Mouse (Mus musculus) MEL (cell line): ENCODE results near the gene Zfp652. TPM values are rescaled to one million over a fixed set of nuclear protein-coding genes. Genes with fewer than 3 reads are reported as not detected.

Experiments used
- DNase-seq: peaks from one replicate; pipeline ENCODE4 v3.0.0; 2011; ENCODE audit warnings: low read depth, low spot score
- H3K27ac ChIP-seq: 2 replicates; pipeline ENCODE4 v1.5.1; 2012; ENCODE audit warnings: low read depth, mild to moderate bottlenecking, control low read depth, low read length, moderate library complexity; ENCODE audit not compliant: control insufficient read depth
- H3K27me3 ChIP-seq, 2 experiments: fragments of 150-350 bp in 1 of 2; sonication (generic) in 1 of 2; 2 replicates each; pipeline ENCODE4 v1.6.1; 2012; ENCODE audit warnings: low read length in 2 of 2, mild to moderate bottlenecking in 2 of 2, improper control_type of control experiment in 1 of 2, moderate library complexity in 1 of 2; ENCODE audit not compliant: insufficient read depth in 2 of 2, control insufficient read depth in 1 of 2
- H3K36me3 ChIP-seq, 2 experiments: 2 replicates each; pipeline ENCODE4 v1.6.1; 2012 to 2014; ENCODE audit warnings: low read length in 2 of 2, improper control_type of control experiment in 1 of 2, inconsistent platforms in 1 of 2, mild to moderate bottlenecking in 1 of 2; ENCODE audit not compliant: insufficient read depth in 2 of 2, control insufficient read depth in 1 of 2
- H3K4me1 ChIP-seq, 2 experiments: fragments of 150-350 bp in 1 of 2; sonication (generic) in 1 of 2; 2 replicates each; pipeline ENCODE4 v1.6.1; 2012; ENCODE audit warnings: low read length in 2 of 2, improper control_type of control experiment in 1 of 2, mild to moderate bottlenecking in 1 of 2; ENCODE audit not compliant: insufficient read depth in 2 of 2, control insufficient read depth in 1 of 2
- H3K4me3 ChIP-seq, 2 experiments: fragments of 150-350 bp in 1 of 2; sonication (generic) in 1 of 2; 2 replicates each; pipeline ENCODE4 v1.5.1; 2012; ENCODE audit warnings: low read depth in 2 of 2, low read length in 2 of 2, mild to moderate bottlenecking in 2 of 2, moderate library complexity in 2 of 2, control low read depth in 1 of 2, improper control_type of control experiment in 1 of 2; ENCODE audit not compliant: control insufficient read depth in 1 of 2, insufficient read depth in 1 of 2
- H3K79me2 ChIP-seq: 2 replicates; pipeline ENCODE4 v1.6.1; 2012; ENCODE audit warnings: mild to moderate bottlenecking, low read length, moderate library complexity; ENCODE audit not compliant: control insufficient read depth, poor library complexity, insufficient read depth
- H3K9ac ChIP-seq: 2 replicates; pipeline ENCODE4 v1.6.1; 2012; ENCODE audit warnings: low read depth, mild to moderate bottlenecking, control low read depth, low read length, moderate library complexity; ENCODE audit not compliant: control insufficient read depth, poor library complexity, severe bottlenecking
- H3K9me3 ChIP-seq: fragments of 150-350 bp; sonication (generic); replicated peaks from 2 replicates; pipeline ENCODE4 v1.6.1; 2012; ENCODE audit warnings: mild to moderate bottlenecking, low read length, improper control_type of control experiment, moderate library complexity; ENCODE audit not compliant: insufficient read depth
- BHLHE40 ChIP-seq: IDR thresholded peaks from 2 replicates; pipeline ENCODE4 v1.6.1; 2012; ENCODE audit warnings: low read depth, mild to moderate bottlenecking, inconsistent platforms, low read length, improper control_type of control experiment, borderline replicate concordance
- CHD1 ChIP-seq: IDR thresholded peaks from 2 replicates; pipeline ENCODE4 v1.6.1; 2012; ENCODE audit warnings: low read depth, mild to moderate bottlenecking, inconsistent platforms, low read length, improper control_type of control experiment
- CHD2 ChIP-seq: IDR thresholded peaks from 2 replicates; pipeline ENCODE4 v1.6.1; 2011; ENCODE audit warnings: low read length, improper control_type of control experiment
- CTCF ChIP-seq, 3 experiments: IDR thresholded peaks in 2 of 3; conservative IDR thresholded peaks in 1 of 3; 2 replicates each; pipeline ENCODE4 v1.5.1; 2011 to 2012; ENCODE audit warnings: low read length in 3 of 3, low read depth in 2 of 3, mild to moderate bottlenecking in 2 of 3, improper control_type of control experiment in 1 of 3, inconsistent platforms in 1 of 3, mixed read lengths in 1 of 3, moderate library complexity in 1 of 3; ENCODE audit not compliant: control insufficient read depth in 1 of 3, insufficient read depth in 1 of 3, poor library complexity in 1 of 3, severe bottlenecking in 1 of 3
- ELF1 ChIP-seq: IDR thresholded peaks from 2 replicates; pipeline ENCODE4 v1.6.1; 2014; ENCODE audit warnings: low read depth, mild to moderate bottlenecking, inconsistent platforms, low read length, improper control_type of control experiment, moderate library complexity
- ETS1 ChIP-seq: IDR thresholded peaks from 2 replicates; pipeline ENCODE4 v1.6.1; 2012; ENCODE audit warnings: low read depth, mild to moderate bottlenecking, inconsistent platforms, low read length, improper control_type of control experiment, moderate library complexity
- GABPA ChIP-seq: IDR thresholded peaks from 2 replicates; pipeline ENCODE4 v1.6.1; 2012; ENCODE audit warnings: low read depth, mild to moderate bottlenecking, inconsistent platforms, low read length, improper control_type of control experiment, moderate library complexity
- GATA1 ChIP-seq: IDR thresholded peaks from 2 replicates; pipeline ENCODE4 v1.6.1; 2011; ENCODE audit warnings: low read depth, low read length, improper control_type of control experiment
- HCFC1 ChIP-seq: IDR thresholded peaks from 2 replicates; pipeline ENCODE4 v1.6.1; 2012; ENCODE audit warnings: low read depth, mild to moderate bottlenecking, inconsistent platforms, low read length, improper control_type of control experiment, moderate library complexity
- JUND ChIP-seq: IDR thresholded peaks from 2 replicates; pipeline ENCODE4 v1.6.1; 2011; ENCODE audit warnings: low read depth, mild to moderate bottlenecking, improper control_type of control experiment, low read length
- MAFK ChIP-seq: IDR thresholded peaks from 2 replicates; pipeline ENCODE4 v1.6.1; 2011; ENCODE audit warnings: low read depth, mild to moderate bottlenecking, low read length, improper control_type of control experiment, borderline replicate concordance
- MAX ChIP-seq: IDR thresholded peaks from 2 replicates; pipeline ENCODE4 v1.6.1; 2011; ENCODE audit warnings: low read length, improper control_type of control experiment
- MAZ ChIP-seq: IDR thresholded peaks from 2 replicates; pipeline ENCODE4 v1.6.1; 2012; ENCODE audit warnings: low read depth, mild to moderate bottlenecking, inconsistent platforms, low read length, improper control_type of control experiment
- MEF2A ChIP-seq: IDR thresholded peaks from 2 replicates; pipeline ENCODE4 v1.6.1; 2014; ENCODE audit warnings: low read depth, mild to moderate bottlenecking, inconsistent platforms, low read length, improper control_type of control experiment; ENCODE audit not compliant: poor library complexity, insufficient replicate concordance, severe bottlenecking; ENCODE audit errors: extremely low read depth
- MYC ChIP-seq: IDR thresholded peaks from 2 replicates; pipeline ENCODE4 v1.6.1; 2011; ENCODE audit warnings: low read depth, mild to moderate bottlenecking, low read length, improper control_type of control experiment, moderate library complexity
- NELFE ChIP-seq: IDR thresholded peaks from 2 replicates; pipeline ENCODE4 v1.6.1; 2011; ENCODE audit warnings: low read depth, low read length, improper control_type of control experiment
- NRF1 ChIP-seq: IDR thresholded peaks from 2 replicates; pipeline ENCODE4 v1.6.1; 2014; ENCODE audit warnings: low read depth, mild to moderate bottlenecking, inconsistent platforms, low read length, improper control_type of control experiment, moderate library complexity; ENCODE audit not compliant: poor library complexity, insufficient read depth, severe bottlenecking
- POLR2A ChIP-seq, 2 experiments: IDR thresholded peaks; 2 replicates each; pipeline ENCODE4 v1.6.1; 2011 to 2012; ENCODE audit warnings: low read length in 2 of 2, mild to moderate bottlenecking in 2 of 2, control low read depth in 1 of 2, improper control_type of control experiment in 1 of 2, low read depth in 1 of 2, moderate library complexity in 1 of 2; ENCODE audit not compliant: control insufficient read depth in 1 of 2, insufficient read depth in 1 of 2, poor library complexity in 1 of 2
- POLR2AphosphoS5 ChIP-seq: IDR thresholded peaks from 2 replicates; pipeline ENCODE4 v1.6.1; 2012; ENCODE audit warnings: low read depth, borderline replicate concordance, mild to moderate bottlenecking, inconsistent platforms, low read length, moderate library complexity, mixed read lengths
- RAD21 ChIP-seq: IDR thresholded peaks from 2 replicates; pipeline ENCODE4 v1.6.1; 2011; ENCODE audit warnings: mild to moderate bottlenecking, low read depth, low read length, improper control_type of control experiment
- RCOR1 ChIP-seq: IDR thresholded peaks from 2 replicates; pipeline ENCODE4 v1.6.1; 2012; ENCODE audit warnings: low read depth, mild to moderate bottlenecking, inconsistent platforms, low read length, improper control_type of control experiment
- TAL1 ChIP-seq: IDR thresholded peaks from 2 replicates; pipeline ENCODE4 v1.6.1; 2012; ENCODE audit warnings: mild to moderate bottlenecking, inconsistent platforms, low read length, moderate library complexity, mixed read lengths
- TCF12 ChIP-seq: IDR thresholded peaks from 2 replicates; pipeline ENCODE4 v1.6.1; 2014; ENCODE audit warnings: low read depth, mild to moderate bottlenecking, inconsistent platforms, low read length, improper control_type of control experiment, moderate library complexity
- UBTF ChIP-seq: IDR thresholded peaks from 2 replicates; pipeline ENCODE4 v1.6.1; 2012; ENCODE audit warnings: low read depth, mild to moderate bottlenecking, inconsistent platforms, low read length, improper control_type of control experiment, moderate library complexity, borderline replicate concordance; ENCODE audit not compliant: insufficient read depth
- USF1 ChIP-seq: IDR thresholded peaks from 2 replicates; pipeline ENCODE4 v1.6.1; 2014; ENCODE audit warnings: low read depth, mild to moderate bottlenecking, inconsistent platforms, low read length, improper control_type of control experiment, moderate library complexity
- ZKSCAN1 ChIP-seq: IDR thresholded peaks from 2 replicates; pipeline ENCODE4 v1.6.1; 2012; ENCODE audit warnings: low read depth, mild to moderate bottlenecking, inconsistent platforms, low read length, improper control_type of control experiment, moderate library complexity
- ZMIZ1 ChIP-seq: IDR thresholded peaks from 2 replicates; pipeline ENCODE4 v1.6.1; 2012; ENCODE audit warnings: low read depth, mild to moderate bottlenecking, inconsistent platforms, low read length, improper control_type of control experiment, moderate library complexity
- polyA plus RNA-seq, 2 experiments: library from polyadenylated mRNA; stranded (reverse) in 1 of 2; unstranded in 1 of 2; fragments of >175 nt in 1 of 2; fragments of >200 nt in 1 of 2; gene quantifications; 2 replicates each; pipeline versions ENCODE4 v1.2.1 to v1.2.4; 2012; ENCODE audit warnings: low replicate concordance in 2 of 2, low read depth in 1 of 2; ENCODE audit not compliant: insufficient read length in 2 of 2, insufficient read depth in 1 of 2, missing spikeins in 1 of 2
- total RNA-seq: library from RNA; depleted of rRNA; stranded (reverse); fragments of 300-350 nt; gene quantifications from 2 replicates; pipeline ENCODE4 v1.2.3, GENCODE M21; 2012

Zfp652 gene
- total and polyA plus RNA-seq, 3 experiments = 19.3 to 38.5 (median 31.8) TPM

GRCm38 (mm10) chr11:95713225-95713810 lies 845 bp downstream of the Zfp652 start:
- Histone ChIP-seq H3K27me3 (no peaks in the 10 kb centered on the region), H3K27ac (peak overlapping the region; percentile 87), H3K4me3 (peak overlapping the region; percentile 86 to 91), H3K9ac (peak overlapping the region; percentile 93), H3K9me3 (no peaks in the 10 kb centered on the region), H3K79me2 (peaks cover 50% of the 10 kb centered on the region), H3K36me3 (peaks cover 4 to 47% of the 10 kb centered on the region in 2 experiments; a peak in 3 of 4 replicates), H3K4me1 (peaks cover 16 to 34% of the 10 kb centered on the region in 2 experiments)
- no peak for TF ChIP-seq RCOR1
- peak; percentile 22; the same call in 1 of the 2 replicates for TF ChIP-seq NRF1
- TF ChIP-seq MAZ = no peak
- TF ChIP-seq HCFC1 = no peak
- no peak for TF ChIP-seq RAD21
- no peak for TF ChIP-seq BHLHE40
- no peak for TF ChIP-seq USF1
- TF ChIP-seq POLR2AphosphoS5 = peak; percentile 52; the same call in 1 of the 2 replicates
- peak; percentile 94; the same call in 1 of the 2 replicates for TF ChIP-seq UBTF
- TF ChIP-seq POLR2A (IDR thresholded peaks at IDR 0.05; ENCODE audit: control insufficient read depth in 1 of 2, insufficient read depth in 1 of 2, low read depth in 1 of 2, low read length in 2 of 2, poor library complexity in 1 of 2) = peak in 1 of 2 experiments; percentile 46; a peak in 2 of 4 replicates
- peak; percentile 59 for TF ChIP-seq TAL1
- no peak for TF ChIP-seq ZMIZ1
- TF ChIP-seq ZKSCAN1 = no peak
- no peak for TF ChIP-seq MAX
- no peak for TF ChIP-seq ETS1
- TF ChIP-seq TCF12 = no peak
- no peak for TF ChIP-seq CTCF (IDR thresholded peaks at IDR 0.05 in 2 of 3, conservative IDR thresholded peaks at IDR 0.05 in 1 of 3; ENCODE audit: control insufficient read depth in 1 of 3, insufficient read depth in 1 of 3, low read depth in 2 of 3, low read length in 3 of 3, poor library complexity in 1 of 3, severe bottlenecking in 1 of 3)
- no peak for TF ChIP-seq CHD2
- no peak for TF ChIP-seq GATA1
- no peak for TF ChIP-seq MAFK
- DNase-seq = peak; percentile 81

GRCm38 (mm10) chr11:95713811-95714241 lies 1.4 kb downstream of the Zfp652 start:
- Histone ChIP-seq H3K4me1 (peaks cover 16 to 34% of the 10 kb centered on the region in 2 experiments), H3K27ac (peak overlapping the region; percentile 87)
- peak; percentile 88 for DNase-seq
- TF ChIP-seq NELFE (peak; percentile 65), MEF2A (no peak), UBTF (no peak), POLR2AphosphoS5 (no peak), BHLHE40 (peak; percentile 66; the same call in 1 of the 2 replicates), GABPA (no peak), GATA1 (0 out of 2 replicates have a peak, but pooled peaks have one; percentile 7), JUND (no peak), TCF12 (peak; percentile 54; the same call in 1 of the 2 replicates), MYC (peak; percentile 90), POLR2A (IDR thresholded peaks at IDR 0.05; ENCODE audit: control insufficient read depth in 1 of 2, insufficient read depth in 1 of 2, low read depth in 1 of 2, low read length in 2 of 2, poor library complexity in 1 of 2) (peak; percentile 38 to 47; a peak in 2 of 4 replicates), ELF1 (peak; percentile 84), RAD21 (no peak), CHD1 (no peak; the same call in none of the 2 replicates), ETS1 (peak; percentile 43), NRF1 (0 out of 2 replicates have a peak, but pooled peaks have one; percentile 38), ZMIZ1 (no peak; the same call in 1 of the 2 replicates)

More at GRCm38 (mm10) chr11:95713811-95714241, 1.4 kb downstream of the Zfp652 start:
- Histone ChIP-seq H3K9ac (peak overlapping the region; percentile 93), H3K27me3 (no peaks in the 10 kb centered on the region), H3K4me3 (peak overlapping the region; percentile 86 to 91), H3K36me3 (peaks cover 4 to 47% of the 10 kb centered on the region in 2 experiments; a peak in 3 of 4 replicates), H3K79me2 (peaks cover 54% of the 10 kb centered on the region), H3K9me3 (no peaks in the 10 kb centered on the region)
